22 mouse cellular contexts compared by ENCODE assay signal in genomic region chr12:111892981-111893380, GRCm38 (mm10).
"Had no signal": no experiment of that assay in that cellular context is flagged by ENCODE, and none has a peak within 500 bp of the region (broad histone marks: within the 10 kb centered on the region; RNA-seq: fewer than 3 reads in every experiment).

No protein-coding gene starts in this region.

- H3K4me3 ChIP-seq: layer of hippocampus, adult 2 months; limb, embryonic 10.5 days; limb, embryonic 13.5 days; liver, embryonic 12.5 days; liver, embryonic 15.5 days; lung, embryonic 15.5 days; midbrain, embryonic 15.5 days; myocyte; neural tube, embryonic 13.5 days; stomach, embryonic 15.5 days had no signal

- H3K4me2 ChIP-seq: limb, embryonic 13.5 days; liver, embryonic 12.5 days; liver, embryonic 15.5 days; lung, embryonic 15.5 days; midbrain, embryonic 15.5 days; neural tube, embryonic 13.5 days; stomach, embryonic 15.5 days had no signal

- H3K4me1 ChIP-seq: limb, embryonic 13.5 days had no signal

- H3K27ac ChIP-seq: kidney, postnatal 0 days; limb, embryonic 10.5 days; limb, embryonic 13.5 days; liver, embryonic 12.5 days; liver, embryonic 15.5 days; midbrain, embryonic 15.5 days; neural tube, embryonic 13.5 days; stomach, embryonic 15.5 days had no signal

- H3K9me3 ChIP-seq: limb, embryonic 10.5 days; limb, embryonic 13.5 days; liver, embryonic 12.5 days; liver, embryonic 15.5 days; lung, embryonic 15.5 days; midbrain, embryonic 15.5 days; neural tube, embryonic 13.5 days; stomach, embryonic 15.5 days had no signal

- H3K36me3 ChIP-seq: limb, embryonic 10.5 days; limb, embryonic 13.5 days; liver, embryonic 12.5 days; liver, embryonic 15.5 days; lung, embryonic 15.5 days; midbrain, embryonic 15.5 days; neural tube, embryonic 13.5 days; stomach, embryonic 15.5 days had no signal

- DNase-seq: kidney, adult 2 months; kidney, postnatal 25 days; layer of hippocampus, adult 9-11 months; liver; lung, adult 18-20 months; lung, postnatal 10 days; lung, postnatal 36 days; retina, postnatal 1 day; right cerebral cortex, postnatal 25 days; spleen, adult 18-20 months; thymus, postnatal 25 days had no signal

- H3K9ac ChIP-seq: limb, embryonic 13.5 days; liver, embryonic 12.5 days; liver, embryonic 15.5 days; lung, embryonic 15.5 days; midbrain, embryonic 15.5 days; neural tube, embryonic 13.5 days; stomach, embryonic 15.5 days had no signal

- ATAC-seq: liver, embryonic 12.5 days; midbrain, embryonic 15.5 days had no signal

- H3K27me3 ChIP-seq: limb, embryonic 13.5 days; liver, embryonic 12.5 days; liver, embryonic 15.5 days; lung, embryonic 15.5 days; midbrain, embryonic 15.5 days; neural tube, embryonic 13.5 days; stomach, embryonic 15.5 days had no signal
